Mouse (Mus musculus) T-cell, adult 66 days (primary cell): ENCODE measurements around the gene Pde4d. TPM values are rescaled to one million over a fixed set of nuclear protein-coding genes. Genes with fewer than 3 reads are reported as not detected.

Source experiments
- total RNA-seq, 2 experiments: library from RNA; stranded (reverse); gene quantifications; 3 replicates in 1 of 2; 4 replicates in 1 of 2; pipeline ENCODE4 v1.2.4; 2023

The Pde4d gene
- 100 to 1,000 TPM in 1 of 2 experiments, 10 to 100 TPM in 1; 95.1 to 106 TPM for total RNA-seq

DNA sequence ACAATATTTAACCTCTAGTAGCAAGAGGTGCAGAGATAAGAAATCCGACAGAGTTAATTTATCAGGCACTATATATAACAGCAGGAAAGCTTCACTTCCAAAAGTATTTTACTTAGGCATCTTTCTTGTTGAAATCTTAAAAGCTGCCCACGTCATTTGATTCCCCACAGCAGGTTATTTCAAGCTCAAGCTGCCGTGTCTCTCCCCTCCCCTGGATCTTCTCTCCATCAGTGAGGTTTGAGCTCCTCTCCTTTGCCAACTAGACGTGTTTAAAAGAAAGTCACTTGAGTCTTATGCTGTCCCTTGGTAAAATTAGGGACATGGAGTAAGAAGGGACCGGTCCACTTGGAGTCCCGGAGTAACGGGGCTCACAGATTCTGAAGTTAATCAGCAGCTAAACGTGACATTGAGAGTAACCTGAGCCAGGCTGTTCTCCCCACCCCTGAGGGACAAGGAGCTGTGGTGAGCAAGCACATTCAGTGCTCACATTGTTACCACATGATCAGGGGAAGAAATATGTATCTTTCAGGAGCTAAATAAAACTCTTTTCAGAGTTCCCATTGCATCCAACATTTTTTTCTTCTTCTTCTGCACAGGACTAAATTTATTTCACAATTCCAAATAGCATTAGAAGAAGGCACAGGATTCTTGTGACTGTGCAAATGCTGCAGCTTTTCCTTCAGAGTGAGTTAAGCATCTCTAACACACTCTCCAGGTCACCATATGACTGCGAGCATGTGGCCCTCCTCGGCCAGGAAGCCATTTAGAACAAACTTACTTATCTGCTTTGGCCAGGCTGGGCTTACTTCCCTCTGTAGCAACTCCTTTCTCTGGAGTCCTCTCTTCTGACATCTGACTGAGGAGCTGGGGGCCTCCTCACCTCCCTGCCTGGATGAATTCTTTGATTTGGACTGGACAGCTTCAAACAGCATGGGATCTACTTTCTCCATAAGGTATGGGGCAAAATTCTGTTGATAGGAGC is at the start of gene Pde4d:
Gene Pde4d, plus strand, starts transcription at position 833 of the 982 bp plus-strand sequence.

Other genes with a start within 250 kb of the Pde4d start
- gene Elovl7, start 235.5 kb upstream of the Pde4d start, total RNA-seq: 1 to 10 TPM; 4.3 to 5.4 TPM
- gene Depdc1b, start 133.6 kb upstream of the Pde4d start, total RNA-seq: 1 to 10 TPM; 2.8 to 4.2 TPM